Mouse (Mus musculus) heart, embryonic 16.5 days (tissue): ENCODE measurements at regions not wholly inside any gene's neighbourhood (a gene's known extent, or its start where the extent isn't known, plus 50 kb on each side); places are given as distances from the start of the nearest gene placed in this dataset.

Experiments used
- ATAC-seq: fragments of 200-750 bp; cut with Nextera tagmentation; replicated peaks from 2 replicates; pipeline ENCODE4 v1.8.0; 2017; ENCODE audit warnings: moderate number of reproducible peaks; ENCODE audit not compliant: insufficient read depth, low FRiP score; ENCODE audit errors: extremely low read depth
- H3K27ac ChIP-seq: fragments of 300-500 bp; sonication (generic); 2 replicates; pipeline ENCODE4 v1.5.1; 2014; ENCODE audit warnings: mild to moderate bottlenecking, low read length, control low read depth, moderate library complexity
- H3K27me3 ChIP-seq: fragments of 300-500 bp; sonication (generic); 2 replicates; pipeline ENCODE4 v1.6.1; 2014; ENCODE audit warnings: low read length, mixed read lengths; ENCODE audit not compliant: control insufficient read depth, insufficient read depth
- H3K36me3 ChIP-seq: fragments of 300-500 bp; sonication (generic); 2 replicates; pipeline ENCODE4 v1.6.1; 2014; ENCODE audit not compliant: control insufficient read depth, insufficient read depth
- H3K4me1 ChIP-seq: fragments of 300-500 bp; sonication (generic); 2 replicates; pipeline ENCODE4 v1.6.1; 2014; ENCODE audit warnings: low read length, mixed read lengths; ENCODE audit not compliant: control insufficient read depth, insufficient read depth
- H3K4me2 ChIP-seq: fragments of 300-500 bp; sonication (generic); 2 replicates; pipeline ENCODE4 v1.6.1; 2014; ENCODE audit warnings: low read depth, mild to moderate bottlenecking, control low read depth, low read length
- H3K4me3 ChIP-seq: fragments of 300-500 bp; sonication (generic); 2 replicates; pipeline ENCODE4 v1.5.1; 2014; ENCODE audit warnings: mild to moderate bottlenecking, control low read depth, low read length
- H3K9ac ChIP-seq: fragments of 300-500 bp; sonication (generic); 2 replicates; pipeline ENCODE4 v1.6.1; 2014; ENCODE audit warnings: low read length, control low read depth
- H3K9me3 ChIP-seq: fragments of 300-500 bp; sonication (generic); replicated peaks from 2 replicates; pipeline ENCODE4 v1.6.1; 2016; ENCODE audit warnings: low read length; ENCODE audit not compliant: control insufficient read depth
- WGBS: fragments of 180-500 bp; shearing (Covaris S2); extraction: QIAGEN DNeasy Blood & Tissue Kit; methylation state at CpG from one replicate; pipeline ENCODE4 v1.1.7; 2014; 5-methylcytosine and 5-hydroxymethylcytosine counted together

GRCm38 (mm10) chrX:166652400-166652799, 66.9 kb upstream of the Egfl6 start:
- Histone ChIP-seq H3K36me3 (no peaks in the 10 kb centered on the region), H3K9ac (no peak overlapping the region), H3K27ac (no peak overlapping the region), H3K4me1 (no peaks in the 10 kb centered on the region), H3K9me3 (no peaks in the 10 kb centered on the region), H3K27me3 (no peaks in the 10 kb centered on the region), H3K4me3 (no peak overlapping the region), H3K4me2 (no peak overlapping the region)
- WGBS: 56% methylated on average over 3 of the region's 3 CpGs
- ATAC-seq: no peak

GRCm38 (mm10) chrX:166645713-166646112, 60.2 kb upstream of the Egfl6 start:
- H3K4me2 ChIP-seq: peak overlapping the region; percentile 46
- no peaks in the 10 kb centered on the region for H3K27me3 ChIP-seq
- H3K4me1 ChIP-seq: no peaks in the 10 kb centered on the region
- peak overlapping the region; percentile 36 for H3K4me3 ChIP-seq
- no peaks in the 10 kb centered on the region for H3K9me3 ChIP-seq
- no peak overlapping the region for H3K27ac ChIP-seq
- no peak overlapping the region for H3K9ac ChIP-seq
- 46% methylated on average over 7 of the region's 7 CpGs for WGBS
- ATAC-seq: no peak
- H3K36me3 ChIP-seq: no peaks in the 10 kb centered on the region

- ATAC-seq: no peak
- Histone ChIP-seq H3K27me3 (no peaks in the 10 kb centered on the region), H3K36me3 (no peaks in the 10 kb centered on the region), H3K4me1 (no peaks in the 10 kb centered on the region), H3K4me3 (no peak overlapping the region), H3K9me3 (no peaks in the 10 kb centered on the region), H3K4me2 (no peak overlapping the region), H3K9ac (no peak overlapping the region), H3K27ac (no peak overlapping the region)
- 61% methylated on average over 3 of the region's 3 CpGs for WGBS
These were observed 55.7 kb upstream of the Egfl6 start for GRCm38 (mm10) chrX:166641256-166641655.

DNA sequence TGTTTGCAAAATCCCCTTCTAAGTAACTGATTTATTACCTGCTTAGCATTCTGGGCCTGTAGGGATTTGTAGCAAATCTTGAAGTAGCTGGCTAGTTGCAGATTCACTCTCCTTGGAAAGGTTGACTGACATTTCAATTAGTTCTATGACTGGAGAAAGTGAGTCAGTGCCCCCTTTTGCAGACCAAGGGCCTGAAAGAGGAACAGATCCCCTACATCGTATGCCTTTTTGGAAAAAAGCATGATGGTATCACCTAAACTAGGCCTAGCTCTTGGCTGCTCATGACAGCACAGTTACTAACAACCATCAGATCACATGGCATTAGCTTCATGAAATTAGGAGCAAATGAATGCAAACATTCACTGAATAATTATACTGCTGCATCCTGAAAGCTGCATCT, 54.7 kb upstream of the Egfl6 start:
- H3K4me1 ChIP-seq: no peaks in the 10 kb centered on the region
- no peaks in the 10 kb centered on the region for H3K9me3 ChIP-seq
- no peak overlapping the region for H3K27ac ChIP-seq
- 75% methylated on average over 1 of the region's 1 CpGs for WGBS
- H3K36me3 ChIP-seq: no peaks in the 10 kb centered on the region
- no peak overlapping the region for H3K9ac ChIP-seq
- H3K27me3 ChIP-seq: no peaks in the 10 kb centered on the region
- no peak overlapping the region for H3K4me2 ChIP-seq
- H3K4me3 ChIP-seq: no peak overlapping the region
- ATAC-seq: no peak
